Mouse (Mus musculus): ENCODE measurements around the gene Snrpc.

DNA sequence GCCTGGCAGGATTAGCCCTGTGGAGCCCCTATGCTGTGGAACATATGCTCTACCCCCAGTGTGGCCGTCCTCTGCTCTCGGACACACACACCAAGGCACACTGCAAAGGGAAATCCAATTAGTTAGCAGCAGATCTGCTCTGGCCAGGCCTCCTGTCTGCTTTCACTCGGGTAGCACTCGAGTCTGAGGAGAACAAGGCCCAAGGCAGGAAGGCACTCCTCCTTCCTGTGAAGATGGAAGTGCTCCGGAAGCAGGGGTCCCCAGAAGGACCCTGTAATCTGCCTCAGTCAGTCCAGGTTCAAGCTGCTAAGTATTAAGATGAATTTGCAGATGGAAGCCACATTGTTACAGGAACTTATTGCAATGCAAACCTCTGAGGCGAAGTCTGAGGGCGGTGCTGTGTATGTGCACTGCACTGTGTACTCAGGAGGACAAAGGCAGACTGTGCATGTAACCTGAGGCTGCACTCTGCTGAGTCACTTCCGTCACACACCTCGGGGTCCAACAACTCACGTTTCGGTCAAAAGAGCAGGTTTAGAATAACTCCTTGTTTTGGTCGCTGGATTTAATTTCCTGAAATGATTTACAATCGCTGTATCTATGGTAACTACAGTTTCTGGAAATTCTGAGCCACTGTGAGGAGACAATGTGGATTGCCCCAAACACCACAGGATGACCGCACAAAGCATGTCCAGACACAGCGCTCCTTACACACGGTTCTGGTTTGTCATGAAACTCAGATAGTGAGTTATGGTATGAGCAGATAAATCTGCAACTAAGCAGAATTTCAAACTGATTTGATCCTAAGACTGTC, 38.0 kb upstream of the Snrpc start:
- TF ChIP-seq POLR2A (IDR thresholded peaks at IDR 0.05; ENCODE audit: control insufficient read depth, low read depth, low read length) = no peak
- no peak for TF ChIP-seq CTCF (IDR thresholded peaks at IDR 0.05; ENCODE audit: control insufficient read depth, insufficient read depth, insufficient replicate concordance, low read depth, low read length)

Data from testis, adult 2 months (tissue).